Mouse (Mus musculus): ENCODE results near the gene Mut.

Mut gene

GRCm38 (mm10) chr17:40934420-40935231, at the start of gene Mut, which contains the start of gene Cenpq:
Mut (plus strand) TSS chr17:40934685.
Cenpq (minus strand) TSS chr17:40935047.
- peak; percentile 98 to 99 for DNase-seq

- no peak for DNase-seq
Observed at GRCm38 (mm10) chr17:40885155-40885554, 49.3 kb upstream of the Mut start.

- DNase-seq = no peak
Observed at GRCm38 (mm10) chr17:40887849-40888536, 46.5 kb upstream of the Mut start.

GRCm38 (mm10) chr17:40896863-40897262, 37.6 kb upstream of the Mut start:
- DNase-seq = no peak

DNA sequence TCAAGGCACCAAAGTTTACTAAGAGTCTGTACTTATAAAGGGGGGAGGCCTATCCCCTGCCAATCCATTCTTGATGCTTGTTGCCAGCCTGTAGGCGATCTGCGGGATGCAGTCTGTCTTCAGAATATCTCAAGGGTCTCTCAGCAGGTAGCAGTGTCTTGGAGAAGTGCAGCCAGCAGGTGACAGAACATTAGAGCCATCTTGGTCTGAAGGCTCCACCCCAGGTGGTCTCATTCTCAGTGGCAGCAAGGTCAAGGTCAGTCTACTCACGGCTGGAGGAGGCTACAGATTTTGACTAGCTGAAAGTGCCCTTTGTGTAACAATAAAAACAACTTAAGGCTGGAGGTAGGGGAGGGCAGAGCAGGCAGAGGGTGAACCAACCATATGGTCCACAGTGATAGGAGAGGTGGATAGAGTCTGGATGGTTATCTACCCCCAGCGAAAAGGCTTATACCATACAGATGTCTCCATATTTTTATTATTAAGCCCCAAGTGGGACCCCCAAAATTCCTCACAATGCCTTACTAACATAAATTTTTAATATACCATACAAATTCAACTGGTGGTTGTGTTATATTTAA, 34.6 kb upstream of the Mut start:
- no peak for DNase-seq

DNA sequence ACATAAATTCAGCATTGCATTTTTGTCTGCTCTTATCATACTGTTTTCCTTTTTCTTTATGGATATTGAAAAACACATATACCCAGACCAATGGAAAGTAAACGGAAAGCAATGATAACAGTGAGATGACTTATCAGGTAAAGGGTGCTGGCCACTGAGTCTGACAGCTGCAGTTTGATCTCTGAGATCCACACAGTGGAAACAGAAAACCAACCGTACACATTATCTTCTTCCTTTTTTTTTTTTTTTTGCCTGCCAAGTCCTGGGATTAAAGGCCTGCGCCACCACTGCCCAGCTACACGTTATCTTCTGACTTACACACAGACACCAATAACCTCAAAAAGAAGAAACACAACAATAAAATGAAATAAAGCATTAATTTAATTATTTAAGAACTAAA, 31.1 kb upstream of the Mut start:
- DNase-seq = no peak

- peak in 1 of 2 experiments; percentile 18 for DNase-seq
Observed at GRCm38 (mm10) chr17:40904056-40904597, 30.4 kb upstream of the Mut start.

DNA sequence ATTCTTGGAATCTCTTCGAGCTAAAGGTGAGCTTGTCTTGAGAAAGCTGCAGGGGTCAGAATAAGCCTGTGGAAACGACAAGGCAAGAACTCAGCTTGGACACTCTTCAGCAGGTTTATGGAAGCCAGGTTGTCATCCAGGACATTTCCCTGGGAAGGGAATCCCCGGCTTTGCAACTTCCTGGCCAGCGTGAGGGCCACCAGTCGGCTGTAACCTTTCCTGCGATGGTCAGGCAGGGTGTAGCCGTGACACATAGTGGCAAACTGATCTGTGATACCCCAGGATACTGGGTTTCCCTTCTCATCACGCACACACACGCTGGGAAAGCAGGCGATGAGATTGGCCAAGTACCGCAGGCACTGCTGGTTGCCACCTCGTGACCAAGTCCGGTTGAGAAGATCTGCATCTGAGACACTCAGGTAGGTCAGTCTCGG, 29.7 kb upstream of the Mut start:
- peak; percentile 43 to 49 for DNase-seq

DNA sequence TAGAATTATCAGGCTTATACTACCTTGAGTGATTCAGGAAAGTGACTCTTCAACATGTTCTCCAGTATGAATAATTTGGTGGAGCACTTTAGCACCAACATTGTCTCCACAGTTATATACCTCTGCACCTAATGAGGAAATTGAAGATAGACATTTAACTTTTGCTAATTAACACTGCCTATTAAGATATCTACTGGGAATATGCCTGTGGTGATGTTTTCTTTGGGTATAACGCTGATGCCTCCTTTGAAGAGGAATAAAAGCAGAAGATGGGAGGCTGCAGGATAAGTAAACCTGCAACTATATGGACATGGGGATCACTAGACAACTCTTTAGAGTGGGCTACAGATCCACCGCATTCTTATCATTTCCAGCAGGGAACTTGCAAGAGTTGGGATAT, 20.2 kb upstream of the Mut start, which contains the start of gene Glyatl3:
Gene Glyatl3 (minus strand): TSS at position 101 of the 400 bp plus-strand sequence.
- no peak for DNase-seq

DNA sequence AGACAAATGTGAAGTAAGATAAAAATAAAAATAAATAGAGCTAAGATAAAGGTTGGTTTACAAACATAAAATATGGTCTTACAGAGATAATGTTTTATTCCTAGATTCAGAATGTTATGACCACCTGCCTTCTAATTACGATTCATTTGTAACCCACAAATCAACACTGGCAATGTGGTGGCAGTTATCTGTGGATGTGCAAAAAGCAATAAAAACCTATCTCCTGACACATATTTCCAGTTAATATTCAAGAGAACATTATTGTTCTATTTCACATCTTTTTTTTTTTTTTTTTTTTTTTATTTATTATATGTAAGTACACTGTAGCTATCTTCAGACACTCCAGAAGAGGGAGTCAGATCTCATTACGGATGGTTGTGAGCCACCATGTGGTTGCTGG, 19.0 kb upstream of the Mut start:
- DNase-seq = no peak

DNA sequence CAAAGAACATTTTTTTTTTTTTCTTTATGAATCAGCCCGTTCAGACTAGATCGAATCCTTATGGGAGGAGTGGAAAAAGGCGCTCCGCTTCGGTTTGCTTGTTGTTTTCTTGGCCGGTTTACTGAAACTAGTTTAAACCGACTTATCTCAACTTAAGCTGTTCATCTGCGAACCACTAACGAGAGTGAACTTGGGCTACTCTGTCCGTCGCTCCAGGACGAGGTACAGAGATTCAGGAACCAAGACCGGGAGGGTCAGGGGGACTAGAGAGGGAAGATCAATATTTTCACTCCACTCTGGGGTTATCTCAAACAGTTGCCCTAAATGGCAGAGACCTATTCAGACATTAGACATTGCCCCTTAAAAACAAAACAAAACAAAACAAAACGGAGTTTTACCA, 500 bp upstream of the Mut start:
- DNase-seq = no peak

DNA sequence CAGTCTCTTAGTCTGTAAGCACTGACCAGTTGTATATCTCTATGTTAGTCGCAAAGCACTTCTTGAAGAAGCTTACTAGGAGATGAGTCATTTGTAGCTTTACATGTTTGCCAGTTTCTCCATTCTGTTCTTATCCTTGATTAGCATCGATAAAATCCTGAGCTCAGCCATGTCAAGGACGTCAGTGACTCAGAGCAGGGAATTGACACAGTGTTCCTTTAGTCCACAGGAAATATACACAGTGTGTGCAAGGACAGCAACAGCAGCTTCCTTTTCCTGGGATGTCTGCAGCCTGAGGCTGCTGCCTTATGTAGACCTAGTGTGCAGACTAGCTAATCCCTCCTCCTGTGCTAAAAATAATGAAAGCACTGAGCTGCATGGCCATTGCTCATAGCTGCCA, 14.0 kb downstream of the Mut start:
- DNase-seq = no peak

DNA sequence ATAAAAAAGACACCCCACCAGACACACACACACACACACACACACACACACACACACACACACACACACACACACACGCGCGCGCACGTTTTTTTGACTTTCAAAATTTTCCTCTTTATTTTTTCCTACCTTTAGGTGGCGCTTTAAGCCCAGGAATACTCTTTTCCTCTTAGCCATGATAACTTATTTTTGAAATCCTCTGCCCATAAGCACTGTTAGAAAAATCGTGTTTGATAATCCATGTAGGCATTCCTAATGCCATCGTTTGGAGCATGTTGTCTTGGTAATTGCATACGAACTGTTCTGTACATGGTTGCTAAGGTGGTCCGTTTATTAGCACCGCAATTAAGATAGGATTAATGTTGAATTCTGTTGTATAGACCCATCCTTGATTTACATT, 43.4 kb downstream of the Mut start:
- DNase-seq = no peak

DNA sequence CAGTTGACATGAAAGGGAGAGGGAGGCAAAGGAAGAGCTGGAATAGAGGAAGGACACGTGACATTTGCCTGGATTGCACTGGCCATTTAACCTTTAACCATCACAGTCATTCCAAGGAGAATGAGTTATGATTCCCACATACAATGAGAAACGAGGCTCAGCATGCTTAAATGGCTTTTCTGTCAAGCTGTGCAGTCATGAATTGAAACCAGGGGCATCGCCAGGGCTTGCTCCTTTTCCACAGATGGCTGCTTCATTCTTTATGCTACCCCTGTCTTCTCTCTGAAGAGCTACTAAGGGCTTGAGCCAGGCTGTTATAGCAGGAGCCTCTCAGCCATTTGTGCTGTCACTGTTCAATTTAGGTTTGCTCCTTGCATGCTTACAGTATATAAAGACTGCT, 57.6 kb downstream of the Mut start:
- no peak for DNase-seq

All from cerebellum, adult 18-20 months (tissue).